Mouse (Mus musculus) MEL (cell line): Measurements from ENCODE around the gene Cenpl.

ENCODE experiments used
- CHD1 ChIP-seq: IDR thresholded peaks from 2 replicates; pipeline ENCODE4 v1.6.1; 2012; ENCODE audit warnings: low read depth, mild to moderate bottlenecking, inconsistent platforms, low read length, improper control_type of control experiment
- CTCF ChIP-seq, 3 experiments: IDR thresholded peaks in 2 of 3; conservative IDR thresholded peaks in 1 of 3; 2 replicates each; pipeline ENCODE4 v1.5.1; 2011 to 2012; ENCODE audit warnings: low read length in 3 of 3, low read depth in 2 of 3, mild to moderate bottlenecking in 2 of 3, improper control_type of control experiment in 1 of 3, inconsistent platforms in 1 of 3, mixed read lengths in 1 of 3, moderate library complexity in 1 of 3; ENCODE audit not compliant: control insufficient read depth in 1 of 3, insufficient read depth in 1 of 3, poor library complexity in 1 of 3, severe bottlenecking in 1 of 3
- EP300 ChIP-seq, 2 experiments: IDR thresholded peaks; 2 replicates each; pipeline ENCODE4 v1.6.1; 2011; ENCODE audit warnings: improper control_type of control experiment in 2 of 2, low read length in 2 of 2, low read depth in 1 of 2, mild to moderate bottlenecking in 1 of 2
- GATA1 ChIP-seq: IDR thresholded peaks from 2 replicates; pipeline ENCODE4 v1.6.1; 2011; ENCODE audit warnings: low read depth, low read length, improper control_type of control experiment
- MAFK ChIP-seq: IDR thresholded peaks from 2 replicates; pipeline ENCODE4 v1.6.1; 2011; ENCODE audit warnings: low read depth, mild to moderate bottlenecking, low read length, improper control_type of control experiment, borderline replicate concordance
- MAX ChIP-seq: IDR thresholded peaks from 2 replicates; pipeline ENCODE4 v1.6.1; 2011; ENCODE audit warnings: low read length, improper control_type of control experiment
- POLR2A ChIP-seq, 2 experiments: IDR thresholded peaks; 2 replicates each; pipeline ENCODE4 v1.6.1; 2011 to 2012; ENCODE audit warnings: low read length in 2 of 2, mild to moderate bottlenecking in 2 of 2, control low read depth in 1 of 2, improper control_type of control experiment in 1 of 2, low read depth in 1 of 2, moderate library complexity in 1 of 2; ENCODE audit not compliant: control insufficient read depth in 1 of 2, insufficient read depth in 1 of 2, poor library complexity in 1 of 2
- TAL1 ChIP-seq: IDR thresholded peaks from 2 replicates; pipeline ENCODE4 v1.6.1; 2012; ENCODE audit warnings: mild to moderate bottlenecking, inconsistent platforms, low read length, moderate library complexity, mixed read lengths
- ZKSCAN1 ChIP-seq: IDR thresholded peaks from 2 replicates; pipeline ENCODE4 v1.6.1; 2012; ENCODE audit warnings: low read depth, mild to moderate bottlenecking, inconsistent platforms, low read length, improper control_type of control experiment, moderate library complexity

DNA sequence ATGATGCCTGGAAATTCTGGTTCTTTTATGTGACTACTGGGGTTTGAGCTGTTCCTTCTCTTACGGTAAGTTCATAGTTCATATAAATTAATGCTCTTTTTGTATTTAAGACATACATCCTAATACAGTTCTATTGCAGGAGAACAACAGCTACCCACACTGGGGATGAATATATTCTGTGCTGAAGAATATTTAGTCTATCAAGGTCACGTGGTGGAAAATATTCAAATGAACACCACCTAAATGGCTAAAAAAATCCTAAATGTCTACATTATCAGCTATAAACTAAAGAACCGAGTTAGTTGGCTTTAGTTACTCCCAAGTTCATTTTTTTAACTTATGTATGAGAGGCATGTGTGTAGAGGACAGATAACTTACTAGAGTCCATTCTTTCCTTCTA, 40.5 kb upstream of the Cenpl start:
- TF ChIP-seq POLR2A (IDR thresholded peaks at IDR 0.05; ENCODE audit: control insufficient read depth in 1 of 2, insufficient read depth in 1 of 2, low read depth in 1 of 2, low read length in 2 of 2, poor library complexity in 1 of 2) = no peak
- TF ChIP-seq GATA1 = no peak
- TF ChIP-seq MAX = no peak
- TF ChIP-seq CHD1 = no peak
- no peak for TF ChIP-seq EP300 (IDR thresholded peaks at IDR 0.05; ENCODE audit: low read depth in 1 of 2, low read length in 2 of 2)
- no peak for TF ChIP-seq TAL1
- TF ChIP-seq CTCF (IDR thresholded peaks at IDR 0.05 in 2 of 3, conservative IDR thresholded peaks at IDR 0.05 in 1 of 3; ENCODE audit: control insufficient read depth in 1 of 3, insufficient read depth in 1 of 3, low read depth in 2 of 3, low read length in 3 of 3, poor library complexity in 1 of 3, severe bottlenecking in 1 of 3) = no peak
- TF ChIP-seq MAFK = no peak
- no peak for TF ChIP-seq ZKSCAN1
